23 mouse cellular contexts compared by ENCODE assay signal in genomic region chr19:21381696-21382095, GRCm38 (mm10).
DNase-seq lines count a peak whose midpoint lies in the region; ATAC-seq lines count a peak whose summit lies in the region.
"Had no signal": no experiment of that assay in that cellular context is flagged by ENCODE, and none has a peak within 500 bp of the region (broad histone marks: within the 10 kb centered on the region; RNA-seq: fewer than 3 reads in every experiment).

No protein-coding gene starts in this region.

- H3K9me3 ChIP-seq in heart, embryonic 12.5 days (replicated peaks): no peaks in the 10 kb centered on the region
- no peaks in the 10 kb centered on the region for H3K9me3 ChIP-seq in heart, embryonic 11.5 days (replicated peaks; ENCODE audit: control insufficient read depth, low read length)
- H3K9me3 ChIP-seq: embryonic facial prominence, embryonic 15.5 days; forebrain, embryonic 10.5 days; heart, embryonic 13.5 days; hindbrain, embryonic 10.5 days had no signal

- no peak overlapping the region for H3K27ac ChIP-seq in heart, embryonic 12.5 days (ENCODE audit: poor library complexity, severe bottlenecking)
- H3K27ac ChIP-seq in heart, embryonic 11.5 days (ENCODE audit: low read depth, low read length): no peak overlapping the region
- peak overlapping the region; percentile 83 for H3K27ac ChIP-seq in brown adipose tissue, adult 24 weeks (replicated peaks; ENCODE audit: low read depth, low read length)
- H3K27ac ChIP-seq: embryonic facial prominence, embryonic 15.5 days; forebrain, embryonic 10.5 days; heart, embryonic 13.5 days; hindbrain, embryonic 10.5 days; hindbrain, embryonic 14.5 days had no signal

- no peak overlapping the region for H3K9ac ChIP-seq in heart, embryonic 12.5 days
- no peak overlapping the region for H3K9ac ChIP-seq in heart, embryonic 11.5 days (ENCODE audit: low read depth, low read length)
- H3K9ac ChIP-seq: embryonic facial prominence, embryonic 15.5 days; heart, embryonic 13.5 days; hindbrain, embryonic 14.5 days had no signal

- no peak overlapping the region for H3K4me2 ChIP-seq in heart, embryonic 12.5 days
- no peak overlapping the region for H3K4me2 ChIP-seq in heart, embryonic 11.5 days
- H3K4me2 ChIP-seq: embryonic facial prominence, embryonic 15.5 days; heart, embryonic 13.5 days; hindbrain, embryonic 14.5 days had no signal

- no peak overlapping the region for H3K4me3 ChIP-seq in heart, embryonic 12.5 days
- H3K4me3 ChIP-seq in heart, embryonic 11.5 days (ENCODE audit: low read depth, low read length): no peak overlapping the region
- H3K4me3 ChIP-seq in brown adipose tissue, adult 24 weeks (ENCODE audit: insufficient read depth, low read depth, low read length): no peak overlapping the region
- H3K4me3 ChIP-seq: embryonic facial prominence, embryonic 15.5 days; erythroblast, embryonic 14.5 days; forebrain, embryonic 10.5 days; heart, embryonic 13.5 days; hindbrain, embryonic 10.5 days had no signal

- H3K27me3 ChIP-seq in heart, embryonic 12.5 days (replicated peaks): no peaks in the 10 kb centered on the region
- no peaks in the 10 kb centered on the region for H3K27me3 ChIP-seq in heart, embryonic 11.5 days (ENCODE audit: control insufficient read depth, insufficient read depth, low read length)
- H3K27me3 ChIP-seq: embryonic facial prominence, embryonic 15.5 days; heart, embryonic 13.5 days had no signal

- no peaks in the 10 kb centered on the region for H3K36me3 ChIP-seq in heart, embryonic 12.5 days
- H3K36me3 ChIP-seq in heart, embryonic 11.5 days (ENCODE audit: control insufficient read depth, insufficient read depth, low read length): no peaks in the 10 kb centered on the region
- H3K36me3 ChIP-seq: embryonic facial prominence, embryonic 15.5 days; forebrain, embryonic 10.5 days; heart, embryonic 13.5 days; hindbrain, embryonic 10.5 days had no signal

- 53% methylated on average over 2 of the region's 2 CpGs for whole genome bisulfite sequencing in heart, embryonic 12.5 days
- WGBS in heart, embryonic 11.5 days (ENCODE audit: insufficient replicate concordance): 58% methylated on average over 2 of the region's 2 CpGs

- H3K4me1 ChIP-seq in heart, embryonic 12.5 days (replicated peaks): no peaks in the 10 kb centered on the region
- H3K4me1 ChIP-seq in heart, embryonic 11.5 days (ENCODE audit: control insufficient read depth, insufficient read depth, low read length): no peaks in the 10 kb centered on the region
- peaks cover 2% of the 10 kb centered on the region; the same call in 1 of the 2 replicates for H3K4me1 ChIP-seq in brown adipose tissue, adult 24 weeks (ENCODE audit: control insufficient read depth, insufficient read depth, insufficient read length, low read length)
- H3K4me1 ChIP-seq: embryonic facial prominence, embryonic 15.5 days; forebrain, embryonic 10.5 days; heart, embryonic 13.5 days; hindbrain, embryonic 10.5 days had no signal

- no peak for ATAC-seq in heart, embryonic 12.5 days (ENCODE audit: insufficient number of reproducible peaks, low FRiP score)
- no peak for ATAC-seq in heart, embryonic 11.5 days (replicated peaks; ENCODE audit: insufficient number of reproducible peaks, low FRiP score, low TSS enrichment)
- ATAC-seq: forebrain, embryonic 14.5 days; intestine, embryonic 16.5 days; Patski had no signal

- DNase-seq in heart, adult 11 months: peak; percentile 96
- DNase-seq in heart, adult 9 months (ENCODE audit: low spot score in 2 of 2): peak; percentile 55 to 63
- peak; percentile 37 for DNase-seq in ES-CJ7 (ENCODE audit: low read depth, low spot score)
- no peak for DNase-seq in lung, postnatal 10 days
- DNase-seq: adrenal gland, adult 8-10 months; adrenal gland, postnatal 36 days; cerebellum, adult 11 months; cerebellum, adult 8-10 months; cerebellum, postnatal 14 days; embryo, embryonic 11 days; gastrocnemius, postnatal 10 days had no signal
